Mouse (Mus musculus): ENCODE measurements at regions not wholly inside any gene's neighbourhood (a gene's known extent, or its start where the extent isn't known, plus 50 kb on each side); places are given as distances from the start of the nearest gene placed in this dataset.

DNA sequence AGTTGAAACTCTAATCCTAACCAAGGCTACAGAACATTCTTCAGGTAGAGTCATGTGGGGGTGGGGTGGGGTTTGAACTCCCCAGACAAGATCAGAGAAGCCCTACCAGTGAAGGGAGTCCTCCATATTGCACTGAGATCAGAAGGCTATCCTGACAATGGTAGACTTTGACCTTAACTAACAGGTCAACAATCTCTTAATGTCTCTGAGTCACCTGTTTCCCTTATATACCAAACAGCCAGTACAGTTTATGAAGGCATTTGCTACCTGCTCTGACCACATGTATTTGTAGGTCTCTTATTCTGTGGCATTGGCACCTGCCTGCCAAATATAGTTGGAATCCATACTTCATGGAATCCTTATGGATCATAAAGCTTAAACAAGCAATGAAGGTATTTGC is 370.5 kb downstream of the Epha7 start:
- in situ Hi-C loops (cut with MboI; ENCODE audit: low pct_ligation_motif_present, low pct_unique_long_range_greater_than_20kb, low sequenced_read_pairs) (no loop called here), dilution Hi-C loops (cut with MboI; ENCODE audit: extremely low pct_ligation_motif_present, extremely low pct_unique_long_range_greater_than_20kb, low sequenced_read_pairs) (no loop called here)
- no peaks in the 10 kb centered on the region for H3K4me1 ChIP-seq (ENCODE audit: control insufficient read depth in 1 of 2, insufficient read depth in 2 of 2)
- DNase-seq (ENCODE audit: extremely low read depth): no peak
- no peaks in the 10 kb centered on the region for H3K79me2 ChIP-seq (replicated peaks; ENCODE audit: control insufficient read depth, extremely low read depth, insufficient read depth, poor library complexity, severe bottlenecking)
- H3K27ac ChIP-seq (ENCODE audit: insufficient read depth, low read depth): no peak overlapping the region
- H3K27me3 ChIP-seq (replicated peaks): no peaks in the 10 kb centered on the region
- H3K9ac ChIP-seq (ENCODE audit: insufficient read depth, low read depth): no peak overlapping the region
- no peak for TF ChIP-seq JUND (conservative IDR thresholded peaks at IDR 0.05; ENCODE audit: low read depth, low read length)
- no peak for TF ChIP-seq BHLHE40 (IDR thresholded peaks at IDR 0.05; ENCODE audit: low read depth, low read length)
- no peak for TF ChIP-seq ZMIZ1 (IDR thresholded peaks at IDR 0.05; ENCODE audit: low read depth, low read length)
- TF ChIP-seq CHD2 (IDR thresholded peaks at IDR 0.05; ENCODE audit: low read length): no peak
- TF ChIP-seq MYC (IDR thresholded peaks at IDR 0.05; ENCODE audit: low read depth, low read length): no peak
- no peak for TF ChIP-seq KAT2A (IDR thresholded peaks at IDR 0.05; ENCODE audit: insufficient replicate concordance, low read length)
- TF ChIP-seq ETS1 (conservative IDR thresholded peaks at IDR 0.05; ENCODE audit: low read depth, low read length): no peak
- TF ChIP-seq MAFK (IDR thresholded peaks at IDR 0.05; ENCODE audit: insufficient replicate concordance, low read length): no peak
- TF ChIP-seq RAD21 (IDR thresholded peaks at IDR 0.05; ENCODE audit: low read depth, low read length): no peak
- no peak for TF ChIP-seq EP300 (IDR thresholded peaks at IDR 0.05; ENCODE audit: low read length)
- TF ChIP-seq UBTF (IDR thresholded peaks at IDR 0.05; ENCODE audit: low read depth, low read length): no peak
- no peak for TF ChIP-seq NRF1 (IDR thresholded peaks at IDR 0.05; ENCODE audit: low read depth, low read length)
- TF ChIP-seq SMC3 (IDR thresholded peaks at IDR 0.05; ENCODE audit: low read depth, low read length): no peak
- no peak for TF ChIP-seq USF2 (conservative IDR thresholded peaks at IDR 0.05; ENCODE audit: low read depth, low read length)
- H3K36me3 ChIP-seq (replicated peaks in 1 of 2; ENCODE audit: control insufficient read depth in 1 of 2, insufficient read depth in 1 of 2, low read length in 1 of 2): no peaks in the 10 kb centered on the region
- H3K4me3 ChIP-seq (replicated peaks in 1 of 3; ENCODE audit: low read depth in 2 of 3, low read length in 2 of 3, poor library complexity in 1 of 3): no peak overlapping the region
- H3K9me3 ChIP-seq (replicated peaks; ENCODE audit: low read length): peaks cover 41% of the 10 kb centered on the region
- H3K4me2 ChIP-seq (ENCODE audit: insufficient read depth, low read depth, poor library complexity, severe bottlenecking): no peak overlapping the region

DNA sequence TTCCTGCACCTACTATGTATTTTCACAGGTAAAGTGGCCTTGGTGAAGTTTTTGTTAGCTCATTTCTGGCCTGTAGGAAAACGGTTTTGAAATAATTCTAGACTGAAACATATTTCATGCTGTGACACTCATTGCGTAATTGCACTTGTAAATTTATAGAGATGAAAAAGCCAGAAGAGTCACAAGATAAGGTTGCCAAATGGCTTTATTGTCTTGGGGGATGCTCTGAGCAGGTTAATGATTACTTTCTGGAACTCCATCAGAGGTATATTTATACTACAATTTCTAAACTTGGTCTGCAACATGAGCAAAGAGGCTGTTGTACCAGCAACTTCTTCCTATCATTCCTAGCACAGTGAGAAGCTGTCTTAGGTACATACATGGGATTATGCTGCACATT is 370.9 kb downstream of the Epha7 start:
- no peak for DNase-seq (ENCODE audit: extremely low read depth)
- no peak overlapping the region for H3K27ac ChIP-seq (ENCODE audit: insufficient read depth, low read depth)
- H3K4me1 ChIP-seq (ENCODE audit: control insufficient read depth in 1 of 2, insufficient read depth in 2 of 2): no peaks in the 10 kb centered on the region
- no peak overlapping the region for H3K4me3 ChIP-seq (replicated peaks in 1 of 3; ENCODE audit: low read depth in 2 of 3, low read length in 2 of 3, poor library complexity in 1 of 3)
- H3K36me3 ChIP-seq (replicated peaks in 1 of 2; ENCODE audit: control insufficient read depth in 1 of 2, insufficient read depth in 1 of 2, low read length in 1 of 2): no peaks in the 10 kb centered on the region
- H3K79me2 ChIP-seq (replicated peaks; ENCODE audit: control insufficient read depth, extremely low read depth, insufficient read depth, poor library complexity, severe bottlenecking): no peaks in the 10 kb centered on the region
- TF ChIP-seq POLR2A (IDR thresholded peaks at IDR 0.05; ENCODE audit: low read depth, low read length) (no peak), HCFC1 (IDR thresholded peaks at IDR 0.05; ENCODE audit: low read depth, low read length) (no peak), USF1 (IDR thresholded peaks at IDR 0.05; ENCODE audit: low read depth, low read length) (no peak), TCF12 (IDR thresholded peaks at IDR 0.05; ENCODE audit: low read depth, low read length) (no peak), NRF1 (IDR thresholded peaks at IDR 0.05; ENCODE audit: low read depth, low read length) (no peak), IRF4 (IDR thresholded peaks at IDR 0.05; ENCODE audit: low read depth, low read length) (no peak), CHD2 (IDR thresholded peaks at IDR 0.05; ENCODE audit: low read length) (no peak), POLR2AphosphoS2 (IDR thresholded peaks at IDR 0.05; ENCODE audit: low read depth, low read length) (no peak), RCOR1 (conservative IDR thresholded peaks at IDR 0.05; ENCODE audit: low read depth, low read length) (no peak), CHD1 (IDR thresholded peaks at IDR 0.05; ENCODE audit: low read depth, low read length) (no peak), JUND (conservative IDR thresholded peaks at IDR 0.05; ENCODE audit: low read depth, low read length) (no peak), EP300 (IDR thresholded peaks at IDR 0.05; ENCODE audit: low read length) (no peak), ETS1 (conservative IDR thresholded peaks at IDR 0.05; ENCODE audit: low read depth, low read length) (no peak), PAX5 (IDR thresholded peaks at IDR 0.05; ENCODE audit: low read length) (no peak), ELF1 (IDR thresholded peaks at IDR 0.05; ENCODE audit: low read depth, low read length) (no peak)
- no peak overlapping the region for H3K4me2 ChIP-seq (ENCODE audit: insufficient read depth, low read depth, poor library complexity, severe bottlenecking)
- no peak overlapping the region for H3K9ac ChIP-seq (ENCODE audit: insufficient read depth, low read depth)
- H3K9me3 ChIP-seq (replicated peaks; ENCODE audit: low read length): peaks cover 45% of the 10 kb centered on the region
- H3K27me3 ChIP-seq (replicated peaks): no peaks in the 10 kb centered on the region
- dilution Hi-C loops (cut with MboI; ENCODE audit: extremely low pct_ligation_motif_present, extremely low pct_unique_long_range_greater_than_20kb, low sequenced_read_pairs): no loop called here
- in situ Hi-C loops (cut with MboI; ENCODE audit: low pct_ligation_motif_present, low pct_unique_long_range_greater_than_20kb, low sequenced_read_pairs): no loop called here

All from CH12.LX (cell line).